Mouse (Mus musculus): ENCODE data around the gene Smc2. TPM values are rescaled to one million over a fixed set of nuclear protein-coding genes. Genes with fewer than 3 reads are reported as not detected.
"Not testable (repeated sequence)": the region's sequence is repeated elsewhere in the genome, so short reads cannot be mapped to it uniquely, and the experiment has no call there.

Smc2 gene
- polyA plus RNA-seq (2012; fragmentation: generic; extraction: Trizol): 3.1 TPM

GRCm38 (mm10) chr4:52438886-52439664 is at the start of gene Smc2:
TSS of gene Smc2 (plus strand) at chr4:52439243.
- TF ChIP-seq TCF3 (IDR thresholded peaks at IDR 0.05; ENCODE audit: insufficient read length, low read depth): no peak
- peak; percentile 98 for TF ChIP-seq E2F4 (IDR thresholded peaks at IDR 0.05; ENCODE audit: insufficient read depth)
- TF ChIP-seq MAX (IDR thresholded peaks at IDR 0.05; ENCODE audit: low read depth): peak; percentile 98
- peak; percentile 74 for TF ChIP-seq POLR2A (IDR thresholded peaks at IDR 0.05; ENCODE audit: insufficient read length, low read depth)
- TF ChIP-seq SRF (IDR thresholded peaks at IDR 0.05; ENCODE audit: control insufficient read depth, insufficient read length, low read depth): peak; percentile 38
- TF ChIP-seq CEBPB (IDR thresholded peaks at IDR 0.05; ENCODE audit: insufficient read depth, poor library complexity, severe bottlenecking): no peak
- TF ChIP-seq POLR2AphosphoS2 (IDR thresholded peaks at IDR 0.05; ENCODE audit: insufficient read length, low read depth): peak; percentile 70
- Histone ChIP-seq H3K4me2 (ENCODE audit: low read depth) (peak within 1 kb of the TSS; percentile 84), H3K27me3 (ENCODE audit: control insufficient read depth, insufficient read depth, insufficient read length) (no peaks in the 10 kb centered on the region), H3K36me3 (ENCODE audit: control insufficient read depth, insufficient read depth) (peaks cover 15% of the 10 kb centered on the region), H3ac (ENCODE audit: control insufficient read depth, insufficient read length) (peak within 1 kb of the TSS; percentile 12), H3K79me2 (ENCODE audit: control insufficient read depth, insufficient read depth) (peaks cover 26% of the 10 kb centered on the region), H3K4me3 (peak within 1 kb of the TSS; percentile 81)

GRCm38 (mm10) chr4:52411587-52411986 is 27.5 kb upstream of the Smc2 start:
- no peaks in the 10 kb centered on the region for H3K27me3 ChIP-seq (ENCODE audit: control insufficient read depth, insufficient read depth, insufficient read length)
- no peak overlapping the region for H3K4me2 ChIP-seq (ENCODE audit: low read depth)
- no peak for TF ChIP-seq E2F4 (IDR thresholded peaks at IDR 0.05; ENCODE audit: insufficient read depth)
- no peak for TF ChIP-seq MYOG (IDR thresholded peaks at IDR 0.05; ENCODE audit: control insufficient read depth in 1 of 3, insufficient read depth in 1 of 3, insufficient read length in 2 of 3, low read depth in 2 of 3)
- no peak for TF ChIP-seq POLR2AphosphoS2 (IDR thresholded peaks at IDR 0.05; ENCODE audit: insufficient read length, low read depth)
- no peak for TF ChIP-seq MAX (IDR thresholded peaks at IDR 0.05; ENCODE audit: low read depth)
- no peak for TF ChIP-seq POLR2A (IDR thresholded peaks at IDR 0.05; ENCODE audit: insufficient read length, low read depth)
- no peak for TF ChIP-seq MYOD1 (IDR thresholded peaks at IDR 0.05; ENCODE audit: control insufficient read depth in 1 of 3, insufficient read length in 2 of 3, low read depth in 2 of 3)
- TF ChIP-seq TCF3 (IDR thresholded peaks at IDR 0.05; ENCODE audit: insufficient read length, low read depth): no peak
- no peak for TF ChIP-seq USF1 (IDR thresholded peaks at IDR 0.05; ENCODE audit: low read depth)
- no peak for TF ChIP-seq REST (IDR thresholded peaks at IDR 0.05; ENCODE audit: insufficient read depth, insufficient read length)
- TF ChIP-seq CEBPB (IDR thresholded peaks at IDR 0.05; ENCODE audit: insufficient read depth, poor library complexity, severe bottlenecking): no peak
- no peak for TF ChIP-seq TCF12 (IDR thresholded peaks at IDR 0.05; ENCODE audit: insufficient read depth, poor library complexity, severe bottlenecking)
- TF ChIP-seq SRF (IDR thresholded peaks at IDR 0.05; ENCODE audit: control insufficient read depth, insufficient read length, low read depth): no peak
- H3K4me3 ChIP-seq: no peak overlapping the region
- no peaks in the 10 kb centered on the region for H3K36me3 ChIP-seq (ENCODE audit: control insufficient read depth, insufficient read depth)
- H3ac ChIP-seq (ENCODE audit: control insufficient read depth, insufficient read length): no peak overlapping the region
- H3K79me2 ChIP-seq (ENCODE audit: control insufficient read depth, insufficient read depth): no peaks in the 10 kb centered on the region

DNA sequence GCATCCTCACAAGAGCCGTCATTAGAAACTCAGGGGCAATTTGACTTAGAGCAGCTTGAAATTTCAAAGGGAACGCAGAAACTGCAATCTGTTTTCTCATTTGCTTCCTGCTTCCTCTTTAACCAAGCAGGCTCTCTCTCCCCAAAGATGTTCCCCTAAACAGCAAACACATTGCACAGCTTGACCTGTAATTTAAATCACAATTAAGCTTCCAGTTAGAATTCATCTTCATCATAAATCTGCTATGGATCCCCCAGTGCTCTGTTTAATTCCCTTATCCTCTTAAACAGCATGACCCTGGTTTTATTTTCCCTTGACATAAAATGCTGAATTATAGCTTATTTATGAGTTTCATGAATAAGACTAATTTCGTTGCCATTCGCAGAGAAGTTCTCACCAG is 15.4 kb upstream of the Smc2 start:
- Histone ChIP-seq H3K27me3 (ENCODE audit: control insufficient read depth, insufficient read depth, insufficient read length) (no peaks in the 10 kb centered on the region), H3K79me2 (ENCODE audit: control insufficient read depth, insufficient read depth) (no peaks in the 10 kb centered on the region), H3K4me3 (no peak overlapping the region), H3K4me2 (ENCODE audit: low read depth) (no peak overlapping the region), H3ac (ENCODE audit: control insufficient read depth, insufficient read length) (no peak overlapping the region), H3K36me3 (ENCODE audit: control insufficient read depth, insufficient read depth) (no peaks in the 10 kb centered on the region)
- no peak for TF ChIP-seq E2F4 (IDR thresholded peaks at IDR 0.05; ENCODE audit: insufficient read depth)
- no peak for TF ChIP-seq CEBPB (IDR thresholded peaks at IDR 0.05; ENCODE audit: insufficient read depth, poor library complexity, severe bottlenecking)
- TF ChIP-seq TCF3 (IDR thresholded peaks at IDR 0.05; ENCODE audit: insufficient read length, low read depth): no peak
- no peak for TF ChIP-seq POLR2A (IDR thresholded peaks at IDR 0.05; ENCODE audit: insufficient read length, low read depth)
- TF ChIP-seq MYOD1 (IDR thresholded peaks at IDR 0.05; ENCODE audit: control insufficient read depth in 1 of 3, insufficient read length in 2 of 3, low read depth in 2 of 3): no peak
- no peak for TF ChIP-seq POLR2AphosphoS2 (IDR thresholded peaks at IDR 0.05; ENCODE audit: insufficient read length, low read depth)
- no peak for TF ChIP-seq TCF12 (IDR thresholded peaks at IDR 0.05; ENCODE audit: insufficient read depth, poor library complexity, severe bottlenecking)

- no peak overlapping the region for H3K4me3 ChIP-seq
- TF ChIP-seq MYOD1 (IDR thresholded peaks at IDR 0.05; ENCODE audit: control insufficient read depth in 1 of 3, insufficient read length in 2 of 3, low read depth in 2 of 3) (no peak), MYOG (IDR thresholded peaks at IDR 0.05; ENCODE audit: control insufficient read depth in 1 of 3, insufficient read depth in 1 of 3, insufficient read length in 2 of 3, low read depth in 2 of 3) (no peak), TCF12 (IDR thresholded peaks at IDR 0.05; ENCODE audit: insufficient read depth, poor library complexity, severe bottlenecking) (no peak), TCF3 (IDR thresholded peaks at IDR 0.05; ENCODE audit: insufficient read length, low read depth) (no peak), USF1 (IDR thresholded peaks at IDR 0.05; ENCODE audit: low read depth) (no peak), E2F4 (IDR thresholded peaks at IDR 0.05; ENCODE audit: insufficient read depth) (no peak), MAX (IDR thresholded peaks at IDR 0.05; ENCODE audit: low read depth) (no peak), CEBPB (IDR thresholded peaks at IDR 0.05; ENCODE audit: insufficient read depth, poor library complexity, severe bottlenecking) (no peak), SRF (IDR thresholded peaks at IDR 0.05; ENCODE audit: control insufficient read depth, insufficient read length, low read depth) (no peak), POLR2A (IDR thresholded peaks at IDR 0.05; ENCODE audit: insufficient read length, low read depth) (no peak), REST (IDR thresholded peaks at IDR 0.05; ENCODE audit: insufficient read depth, insufficient read length) (no peak), POLR2AphosphoS2 (IDR thresholded peaks at IDR 0.05; ENCODE audit: insufficient read length, low read depth) (no peak)
- peak overlapping the region; percentile 31 for H3K4me2 ChIP-seq (ENCODE audit: low read depth)
Measured at GRCm38 (mm10) chr4:52429310-52430198, 9.5 kb upstream of the Smc2 start.

DNA sequence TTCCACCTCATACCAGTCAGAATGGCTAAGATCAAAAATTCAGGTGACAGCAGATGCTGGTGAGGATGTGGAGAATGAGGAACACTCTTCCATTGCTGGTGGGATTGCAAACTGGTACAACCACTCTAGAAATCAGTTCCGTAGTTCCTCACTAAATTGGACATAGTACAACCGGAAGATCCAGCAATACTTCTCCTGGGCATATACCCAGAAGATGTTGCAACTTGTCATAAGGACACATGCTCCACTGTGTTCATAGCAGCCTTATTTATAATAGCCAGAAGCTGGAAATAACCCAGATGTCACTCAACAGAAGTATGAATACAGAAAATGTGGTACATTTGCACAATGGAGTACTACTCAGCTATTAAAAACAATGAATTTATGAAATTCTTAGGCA is 3.5 kb upstream of the Smc2 start:
- H3ac ChIP-seq (ENCODE audit: control insufficient read depth, insufficient read length); H3K36me3 ChIP-seq (ENCODE audit: control insufficient read depth, insufficient read depth); H3K4me2 ChIP-seq (ENCODE audit: low read depth): not testable (repeated sequence)

More at GRCm38 (mm10) chr4:52429310-52430198, 9.5 kb upstream of the Smc2 start:
- Histone ChIP-seq H3ac (ENCODE audit: control insufficient read depth, insufficient read length) (no peak overlapping the region), H3K27me3 (ENCODE audit: control insufficient read depth, insufficient read depth, insufficient read length) (no peaks in the 10 kb centered on the region), H3K36me3 (ENCODE audit: control insufficient read depth, insufficient read depth) (no peaks in the 10 kb centered on the region), H3K79me2 (ENCODE audit: control insufficient read depth, insufficient read depth) (no peaks in the 10 kb centered on the region)

More for the DNA sequence above, 3.5 kb upstream of the Smc2 start:
- H3K27me3 ChIP-seq (ENCODE audit: control insufficient read depth, insufficient read depth, insufficient read length); H3K4me3 ChIP-seq: not testable (repeated sequence)
- H3K79me2 ChIP-seq (ENCODE audit: control insufficient read depth, insufficient read depth): peaks cover 15% of the 10 kb centered on the region

Data from myocyte (in vitro differentiated cells).